Mouse (Mus musculus) E14TG2a.4 (cell line): ENCODE results near the gene Pheta2.

ENCODE experiments used
- CTCF ChIP-seq: conservative IDR thresholded peaks from 2 replicates; pipeline ENCODE4 v1.5.1; 2014; ENCODE audit warnings: low read length
- NANOG ChIP-seq: IDR thresholded peaks from 2 replicates; pipeline ENCODE4 v1.6.1; 2014; ENCODE audit warnings: borderline replicate concordance, low read length, mixed read lengths

DNA sequence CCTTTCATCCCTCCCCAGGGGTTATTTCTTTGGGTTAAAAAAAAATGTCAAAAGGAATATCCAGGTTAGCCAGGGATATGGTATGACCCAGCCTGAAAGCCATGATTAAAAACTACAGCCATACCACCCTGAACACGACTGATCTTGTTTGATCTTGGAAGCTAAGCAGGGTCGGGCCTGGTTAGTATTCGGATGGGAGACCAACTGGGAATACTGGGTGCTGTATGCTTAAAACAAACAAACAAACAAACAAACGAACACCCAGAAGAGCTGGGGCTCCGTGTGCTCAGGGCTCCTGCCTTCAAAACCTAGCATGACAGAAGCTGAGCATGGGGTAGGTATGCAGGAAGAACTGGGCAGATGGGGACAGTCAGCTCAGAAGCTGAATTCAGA lies 3.8 kb downstream of the Pheta2 start:
- TF ChIP-seq CTCF (no peak), NANOG (no peak)
